Mouse (Mus musculus) E14TG2a.4 (cell line): ENCODE measurements around the gene Atad3a.
A peak's percentile ranks its signal among the peaks of the same experiment; 100 is the strongest.

Experiments used
- H3K27me3 ChIP-seq: 2 replicates; pipeline ENCODE4 v1.6.1; 2014; ENCODE audit warnings: low read length, control low read depth; ENCODE audit not compliant: insufficient read depth
- H3K36me3 ChIP-seq: 2 replicates; pipeline ENCODE4 v1.6.1; 2014; ENCODE audit warnings: low read length, control low read depth; ENCODE audit not compliant: insufficient read depth
- H3K4me1 ChIP-seq: replicated peaks from 2 replicates; pipeline ENCODE4 v1.6.1; 2014; ENCODE audit warnings: low read depth, low read length, control low read depth
- H3K4me3 ChIP-seq: replicated peaks from 2 replicates; pipeline ENCODE4 v1.5.1; 2014; ENCODE audit warnings: mild to moderate bottlenecking, low read length
- H3K9me3 ChIP-seq: 2 replicates; pipeline ENCODE4 v1.6.1; 2014; ENCODE audit warnings: low read length, control low read depth
- CTCF ChIP-seq: conservative IDR thresholded peaks from 2 replicates; pipeline ENCODE4 v1.5.1; 2014; ENCODE audit warnings: low read length
- NANOG ChIP-seq: IDR thresholded peaks from 2 replicates; pipeline ENCODE4 v1.6.1; 2014; ENCODE audit warnings: borderline replicate concordance, low read length, mixed read lengths
- POU5F1 ChIP-seq: IDR thresholded peaks from 2 replicates; pipeline ENCODE4 v1.6.1; 2014; ENCODE audit warnings: low read length, borderline replicate concordance

Gene Atad3a

GRCm38 (mm10) chr4:155770626-155771025 is 9.7 kb upstream of the Atad3a start:
- Histone ChIP-seq H3K4me1 (peaks cover 42% of the 10 kb centered on the region), H3K9me3 (no peaks in the 10 kb centered on the region), H3K4me3 (peak overlapping the region; percentile 81), H3K27me3 (peaks cover 68% of the 10 kb centered on the region), H3K36me3 (no peaks in the 10 kb centered on the region)
- no peak for TF ChIP-seq NANOG
- TF ChIP-seq POU5F1: no peak
- TF ChIP-seq CTCF: no peak

GRCm38 (mm10) chr4:155769880-155770512 is 9.1 kb upstream of the Atad3a start:
- Histone ChIP-seq H3K4me3 (peak overlapping the region; percentile 81), H3K36me3 (no peaks in the 10 kb centered on the region), H3K4me1 (peaks cover 35% of the 10 kb centered on the region), H3K9me3 (no peaks in the 10 kb centered on the region), H3K27me3 (peaks cover 61% of the 10 kb centered on the region)
- TF ChIP-seq NANOG: no peak
- TF ChIP-seq POU5F1: no peak
- TF ChIP-seq CTCF: peak; percentile 40

- H3K4me1 ChIP-seq: peaks cover 30% of the 10 kb centered on the region
- no peaks in the 10 kb centered on the region for H3K36me3 ChIP-seq
- H3K27me3 ChIP-seq: peaks cover 58% of the 10 kb centered on the region
- no peak for TF ChIP-seq CTCF
- no peak for TF ChIP-seq POU5F1
- no peak for TF ChIP-seq NANOG
- no peaks in the 10 kb centered on the region for H3K9me3 ChIP-seq
- peak overlapping the region; percentile 81 for H3K4me3 ChIP-seq
These were observed 8.6 kb upstream of the Atad3a start for GRCm38 (mm10) chr4:155769496-155769879.

- peaks cover 20% of the 10 kb centered on the region for H3K36me3 ChIP-seq
- no peak for TF ChIP-seq CTCF
- TF ChIP-seq NANOG: no peak
- no peak for TF ChIP-seq POU5F1
- peaks cover 39% of the 10 kb centered on the region for H3K4me1 ChIP-seq
- H3K27me3 ChIP-seq: no peaks in the 10 kb centered on the region
- no peaks in the 10 kb centered on the region for H3K9me3 ChIP-seq
- no peak overlapping the region for H3K4me3 ChIP-seq
These were observed 1.5 kb upstream of the Atad3a start for GRCm38 (mm10) chr4:155762357-155762756.

- TF ChIP-seq POU5F1: no peak
- TF ChIP-seq CTCF: no peak
- TF ChIP-seq NANOG: no peak
- Histone ChIP-seq H3K27me3 (no peaks in the 10 kb centered on the region), H3K9me3 (no peaks in the 10 kb centered on the region), H3K4me1 (peaks cover 47% of the 10 kb centered on the region), H3K4me3 (peak overlapping the region; percentile 99), H3K36me3 (peaks cover 29% of the 10 kb centered on the region)
These were observed 635 bp upstream of the Atad3a start for GRCm38 (mm10) chr4:155761356-155762099.

- Histone ChIP-seq H3K4me3 (peak overlapping the region; percentile 99), H3K36me3 (peaks cover 43% of the 10 kb centered on the region), H3K9me3 (no peaks in the 10 kb centered on the region), H3K27me3 (no peaks in the 10 kb centered on the region), H3K4me1 (peaks cover 59% of the 10 kb centered on the region)
- TF ChIP-seq POU5F1 (no peak), NANOG (no peak), CTCF (peak; percentile 12; the same call in 1 of the 2 replicates)
These were observed 856 bp downstream of the Atad3a start for GRCm38 (mm10) chr4:155759862-155760612.

GRCm38 (mm10) chr4:155757011-155757410 is 3.9 kb downstream of the Atad3a start:
- Histone ChIP-seq H3K36me3 (peaks cover 72% of the 10 kb centered on the region), H3K27me3 (no peaks in the 10 kb centered on the region), H3K9me3 (no peaks in the 10 kb centered on the region), H3K4me3 (no peak overlapping the region), H3K4me1 (peaks cover 54% of the 10 kb centered on the region)
- TF ChIP-seq NANOG: no peak
- TF ChIP-seq POU5F1: no peak
- no peak for TF ChIP-seq CTCF
